Mouse (Mus musculus) lung, adult 18-20 months (tissue): ENCODE measurements around the gene Hcn2.

ENCODE experiments used
- DNase-seq, 2 experiments: peaks; one replicate each; pipeline ENCODE4 v3.0.0; 2022; ENCODE audit warnings: mixed read lengths in 2 of 2

The Hcn2 gene

DNA sequence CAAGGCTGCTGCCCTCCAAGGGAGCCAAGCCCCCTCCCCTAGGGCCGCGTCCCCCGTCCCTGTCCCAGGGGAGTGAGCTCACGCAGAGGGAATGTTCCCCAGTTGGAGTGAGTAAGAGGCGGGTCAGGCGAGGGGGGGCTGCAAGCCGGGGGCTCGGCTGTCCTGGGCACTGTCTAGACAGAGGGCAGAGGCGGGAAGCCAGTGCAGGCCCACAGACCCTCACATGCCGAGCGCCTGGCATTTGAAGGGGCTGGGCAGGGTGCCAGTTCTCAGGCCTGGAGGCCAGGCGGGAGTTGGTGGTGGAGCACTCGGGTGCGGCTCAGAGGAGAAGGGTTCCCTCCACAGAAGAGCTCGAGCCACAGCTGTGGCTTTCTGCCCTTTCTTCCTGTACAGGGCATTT is 61.6 kb downstream of the Hcn2 start:
- peak; percentile 62 to 66 for DNase-seq

DNA sequence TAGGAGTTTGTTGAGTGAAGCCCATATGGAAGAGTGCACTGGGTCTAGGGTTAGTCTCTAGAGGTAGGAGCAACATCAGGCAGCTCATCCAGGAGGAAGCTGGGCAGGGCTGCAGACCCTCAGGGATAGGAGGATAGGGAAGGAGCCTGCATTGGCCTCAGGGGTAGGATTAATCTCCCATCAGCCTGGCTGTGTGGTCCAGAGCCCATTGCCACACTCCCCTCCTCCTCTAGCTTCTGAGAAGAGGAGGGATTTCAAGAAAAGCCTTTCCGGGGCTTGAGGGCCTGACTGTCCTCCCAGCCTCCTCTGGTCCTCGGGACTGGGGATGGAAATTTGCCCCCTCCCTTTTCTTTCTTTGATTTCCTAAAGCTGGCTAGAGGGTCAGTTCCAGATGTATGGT is 62.8 kb downstream of the Hcn2 start:
- DNase-seq = no peak

DNA sequence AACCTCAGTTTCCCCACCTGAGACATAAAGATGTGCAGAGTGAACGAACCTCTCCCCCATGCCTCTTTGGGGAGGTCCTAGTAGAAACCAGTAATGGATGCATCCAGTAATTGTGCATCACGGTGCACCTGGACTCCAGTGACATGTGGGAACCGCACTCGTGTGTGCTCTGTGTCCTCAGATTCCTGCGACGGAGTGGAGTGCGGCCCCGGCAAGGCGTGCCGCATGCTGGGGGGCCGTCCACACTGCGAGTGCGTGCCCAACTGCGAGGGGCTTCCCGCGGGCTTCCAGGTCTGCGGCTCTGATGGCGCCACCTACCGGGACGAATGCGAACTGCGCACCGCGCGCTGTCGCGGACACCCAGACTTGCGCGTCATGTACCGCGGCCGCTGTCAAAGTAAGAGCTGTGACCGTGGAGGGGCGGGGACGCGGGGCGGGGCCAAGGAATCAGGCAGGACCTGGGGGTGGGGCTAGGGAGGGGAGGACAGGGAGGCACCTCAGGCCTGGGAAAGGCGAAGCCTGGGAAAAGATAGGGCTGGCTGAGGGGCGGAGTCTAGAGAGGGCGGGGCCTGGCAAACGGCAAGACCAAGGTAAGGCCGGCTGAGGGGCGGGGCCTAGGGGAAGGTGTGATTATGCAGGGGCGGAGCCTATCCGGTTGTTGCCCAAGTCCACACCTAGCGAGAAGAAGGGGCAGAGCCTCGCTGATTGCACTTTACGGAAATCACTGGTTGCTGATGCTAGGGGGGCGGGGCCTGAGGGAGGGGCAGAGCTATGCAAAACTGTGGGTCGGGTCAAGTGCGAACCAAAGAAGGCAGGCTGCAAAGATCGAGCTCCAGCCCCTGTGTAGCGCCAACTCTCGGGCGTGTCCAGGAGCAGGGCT is 63.6 kb downstream of the Hcn2 start:
- DNase-seq = peak; percentile 99

- DNase-seq = no peak
Measured at GRCm38 (mm10) chr10:79780664-79781015, 64.2 kb downstream of the Hcn2 start.

DNA sequence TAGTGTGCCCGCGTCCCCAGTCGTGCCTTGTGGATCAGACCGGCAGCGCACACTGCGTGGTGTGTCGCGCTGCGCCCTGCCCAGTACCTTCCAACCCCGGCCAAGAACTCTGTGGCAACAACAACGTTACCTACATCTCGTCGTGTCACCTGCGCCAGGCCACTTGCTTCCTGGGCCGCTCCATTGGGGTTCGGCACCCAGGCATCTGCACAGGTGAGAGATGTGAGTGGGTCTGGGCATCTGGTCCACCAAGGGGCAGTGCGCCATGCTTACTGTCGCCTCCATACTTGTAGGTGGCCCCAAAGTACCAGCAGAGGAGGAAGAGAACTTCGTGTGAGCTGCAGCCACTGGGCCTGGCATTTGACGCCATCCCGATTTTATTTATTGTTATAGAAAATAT is 64.7 kb downstream of the Hcn2 start:
- peak in 1 of 2 experiments; percentile 25 for DNase-seq

DNA sequence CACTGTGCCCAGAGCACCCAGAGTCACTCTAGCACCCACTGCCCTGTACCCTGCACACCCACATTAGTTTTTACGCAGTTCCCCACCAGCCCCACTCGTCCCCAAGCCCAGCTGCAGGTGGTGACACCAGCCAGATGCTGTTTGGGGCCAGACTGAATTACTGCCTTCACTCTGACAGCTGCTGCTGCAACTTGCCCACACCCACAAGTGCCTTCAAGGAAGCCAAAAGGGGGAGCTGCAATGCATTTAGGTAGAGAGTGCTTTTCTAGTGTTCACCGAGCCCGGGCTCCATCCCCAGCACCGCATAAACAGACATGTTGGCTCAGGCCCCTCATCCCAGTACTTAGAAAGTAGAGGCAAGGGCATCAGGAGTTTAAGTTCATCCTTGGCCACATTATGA is 65.5 kb downstream of the Hcn2 start:
- no peak for DNase-seq

DNA sequence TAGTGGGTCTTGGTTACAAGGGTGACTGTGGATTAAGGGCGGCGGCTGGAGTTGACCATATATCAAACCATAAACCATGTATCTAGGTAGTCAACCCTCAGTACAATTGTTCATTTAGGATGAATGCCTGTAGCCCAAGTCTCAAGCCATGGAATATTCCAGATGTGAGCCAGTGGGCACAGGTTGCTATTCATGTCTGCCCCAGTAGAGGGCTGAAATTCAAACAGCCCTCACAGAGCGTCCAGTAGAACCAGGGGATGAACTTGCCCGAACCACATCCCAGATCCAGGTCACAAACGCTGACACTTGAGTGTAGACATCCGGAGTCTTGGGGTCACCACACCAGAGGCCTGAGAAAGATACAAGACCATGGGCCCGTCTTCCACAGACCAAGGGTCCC is 66.6 kb downstream of the Hcn2 start:
- DNase-seq = no peak

- no peak for DNase-seq
Measured at GRCm38 (mm10) chr10:79783920-79784800, 67.7 kb downstream of the Hcn2 start.
